Mouse (Mus musculus) kidney, postnatal 0 days (tissue): ENCODE results near the gene Rnf5. TPM values are rescaled to one million over a fixed set of nuclear protein-coding genes. Genes with fewer than 3 reads are reported as not detected.

ENCODE experiments used
- ATAC-seq: fragments of 200-750 bp; cut with Nextera tagmentation; replicated peaks from 2 replicates; pipeline ENCODE4 v1.8.0; 2017; ENCODE audit warnings: low read depth, moderate number of reproducible peaks, moderate TSS enrichment, moderate library complexity; ENCODE audit not compliant: low FRiP score
- DNase-seq: peaks from one replicate; pipeline ENCODE4 v3.0.0-alpha.2; 2016; ENCODE audit warnings: low spot score
- H3K27ac ChIP-seq: fragments of 300-500 bp; sonication (generic); 2 replicates; pipeline ENCODE4 v1.5.1; 2014; ENCODE audit warnings: mild to moderate bottlenecking
- H3K27me3 ChIP-seq: fragments of 300-500 bp; sonication (generic); 2 replicates; pipeline ENCODE4 v1.6.1; 2014; ENCODE audit warnings: low read length, mixed read lengths; ENCODE audit not compliant: insufficient read depth
- H3K36me3 ChIP-seq: fragments of 300-500 bp; sonication (generic); 2 replicates; pipeline ENCODE4 v1.6.1; 2014; ENCODE audit warnings: low read length, mixed read lengths; ENCODE audit not compliant: insufficient read depth
- H3K4me1 ChIP-seq: fragments of 300-500 bp; sonication (generic); replicated peaks from 2 replicates; pipeline ENCODE4 v1.6.1; 2014; ENCODE audit warnings: antibody characterized with exemption, low read length, mixed read lengths; ENCODE audit not compliant: insufficient read depth
- H3K4me2 ChIP-seq: fragments of 300-500 bp; sonication (generic); 2 replicates; pipeline ENCODE4 v1.6.1; 2014; ENCODE audit warnings: mild to moderate bottlenecking, low read length, moderate library complexity, mixed read lengths
- H3K4me3 ChIP-seq: fragments of 300-500 bp; sonication (generic); replicated peaks from 2 replicates; pipeline ENCODE4 v1.5.1; 2014; ENCODE audit warnings: low read depth, low read length
- H3K9ac ChIP-seq: fragments of 300-500 bp; sonication (generic); 2 replicates; pipeline ENCODE4 v1.6.1; 2014; ENCODE audit warnings: low read depth, low read length
- H3K9me3 ChIP-seq: fragments of 300-500 bp; sonication (generic); replicated peaks from 2 replicates; pipeline ENCODE4 v1.6.1; 2016; ENCODE audit warnings: low read length, inconsistent platforms, mixed read lengths
- CTCF ChIP-seq: IDR thresholded peaks from 2 replicates; pipeline ENCODE4 v1.5.1; 2016; ENCODE audit warnings: antibody characterized with exemption, low read depth, mild to moderate bottlenecking, moderate library complexity
- WGBS: fragments of 180-500 bp; shearing (Covaris S2); extraction: QIAGEN DNeasy Blood & Tissue Kit; methylation state at CpG from one replicate; pipeline ENCODE4 v1.1.7; 2014; 5-methylcytosine and 5-hydroxymethylcytosine counted together
- polyA plus RNA-seq: library from polyadenylated mRNA; unstranded; fragments of >200 nt; fragmentation: Nextera tagmentation; extraction: Ambion mirVana; gene quantifications from 2 replicates; pipeline ENCODE4 v1.2.1, GENCODE M21; 2015

Gene Rnf5
- polyA plus RNA-seq, 1 experiment from 2014 or later = 154 TPM

DNA sequence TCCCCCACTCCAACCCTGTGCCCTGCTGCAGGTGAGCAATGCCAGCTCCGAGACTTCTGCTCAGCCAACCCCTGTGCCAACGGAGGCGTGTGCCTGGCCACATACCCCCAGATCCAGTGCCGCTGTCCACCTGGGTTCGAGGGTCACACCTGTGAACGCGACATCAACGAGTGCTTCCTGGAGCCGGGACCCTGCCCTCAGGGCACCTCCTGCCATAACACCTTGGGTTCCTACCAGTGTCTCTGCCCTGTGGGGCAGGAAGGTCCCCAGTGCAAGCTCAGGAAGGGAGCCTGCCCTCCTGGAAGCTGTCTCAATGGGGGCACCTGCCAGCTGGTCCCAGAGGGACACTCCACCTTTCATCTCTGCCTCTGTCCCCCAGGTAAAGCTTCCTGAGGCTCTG is 36.2 kb downstream of the Rnf5 start:
- no peaks in the 10 kb centered on the region for H3K36me3 ChIP-seq
- H3K4me1 ChIP-seq = peaks cover 14% of the 10 kb centered on the region
- no peak for TF ChIP-seq CTCF
- no peaks in the 10 kb centered on the region for H3K27me3 ChIP-seq
- no peak overlapping the region for H3K4me2 ChIP-seq
- no peaks in the 10 kb centered on the region for H3K9me3 ChIP-seq
- no peak for ATAC-seq
- no peak for DNase-seq
- no peak overlapping the region for H3K27ac ChIP-seq
- no peak overlapping the region for H3K4me3 ChIP-seq
- WGBS = 53% methylated on average over 9 of the region's 9 CpGs
- no peak overlapping the region for H3K9ac ChIP-seq

DNA sequence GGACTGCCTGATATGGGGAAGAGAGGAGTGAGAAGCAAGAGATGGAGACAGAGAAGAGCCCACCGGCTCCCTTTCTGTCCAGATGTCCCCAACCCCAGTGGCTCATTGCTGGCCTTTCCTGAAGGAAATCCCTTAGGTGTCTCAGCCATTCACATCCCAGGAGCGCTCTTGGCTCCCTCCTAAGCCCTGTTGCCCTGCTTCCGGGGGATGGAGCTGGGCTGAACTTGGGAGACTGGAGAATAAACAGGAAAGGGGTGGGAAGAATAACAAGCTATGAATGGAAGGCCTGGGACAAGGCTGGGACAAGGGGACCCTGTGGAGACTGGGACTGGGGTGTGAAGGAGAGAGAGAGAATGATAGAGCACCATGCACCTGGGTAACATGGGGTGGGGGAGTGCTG is 38.7 kb downstream of the Rnf5 start:
- ATAC-seq (0 out of 2 replicates have a peak, but pooled peaks have one; percentile 21), DNase-seq (peak; percentile 82)
- Histone ChIP-seq H3K27me3 (no peaks in the 10 kb centered on the region), H3K9me3 (no peaks in the 10 kb centered on the region), H3K4me3 (peak overlapping the region; percentile 26; the same call in 1 of the 2 replicates), H3K4me1 (peaks cover 14% of the 10 kb centered on the region), H3K9ac (peak overlapping the region; percentile 47), H3K4me2 (peak overlapping the region; percentile 40), H3K36me3 (no peaks in the 10 kb centered on the region), H3K27ac (peak overlapping the region; percentile 88)
- no peak for TF ChIP-seq CTCF
- WGBS = 25% methylated on average over 3 of the region's 3 CpGs

DNA sequence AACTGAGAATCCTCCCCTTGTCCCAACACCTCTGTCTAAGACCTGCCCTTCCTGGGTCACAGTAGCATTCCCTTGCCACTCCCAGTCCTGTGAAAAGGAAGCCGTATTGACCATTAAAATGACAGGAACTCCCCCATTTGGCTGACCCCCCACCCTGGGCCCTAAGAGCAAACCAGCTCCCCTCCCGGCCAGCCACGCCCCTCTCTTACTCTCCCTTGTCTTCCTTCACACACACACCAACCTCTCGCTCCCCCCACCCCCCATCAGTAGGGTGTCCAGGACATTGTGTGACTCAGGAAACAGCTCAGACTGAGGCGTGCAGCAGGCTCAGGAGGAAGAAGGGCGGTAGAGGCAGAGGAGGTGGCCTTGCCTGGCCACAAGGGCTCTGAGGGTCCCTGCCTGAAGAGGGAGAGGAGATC is 39.5 kb downstream of the Rnf5 start, which contains the start of gene Notch4:
Notch4 (plus strand) TSS at position 266 of the 419 bp plus-strand sequence.
- Histone ChIP-seq H3K4me1 (peaks cover 14% of the 10 kb centered on the region), H3K27ac (peak within 1 kb of the TSS; percentile 88), H3K4me3 (peak within 1 kb of the TSS; percentile 26; the same call in 1 of the 2 replicates), H3K9ac (peak within 1 kb of the TSS; percentile 47), H3K4me2 (peak within 1 kb of the TSS; percentile 40), H3K36me3 (no peaks in the 10 kb centered on the region), H3K27me3 (no peaks in the 10 kb centered on the region), H3K9me3 (no peaks in the 10 kb centered on the region)
- ATAC-seq (peak; percentile 33; the same call in 1 of the 2 replicates), DNase-seq (peak; percentile 67)
- TF ChIP-seq CTCF = no peak
- WGBS = 3% methylated on average over 6 of the region's 6 CpGs

DNA sequence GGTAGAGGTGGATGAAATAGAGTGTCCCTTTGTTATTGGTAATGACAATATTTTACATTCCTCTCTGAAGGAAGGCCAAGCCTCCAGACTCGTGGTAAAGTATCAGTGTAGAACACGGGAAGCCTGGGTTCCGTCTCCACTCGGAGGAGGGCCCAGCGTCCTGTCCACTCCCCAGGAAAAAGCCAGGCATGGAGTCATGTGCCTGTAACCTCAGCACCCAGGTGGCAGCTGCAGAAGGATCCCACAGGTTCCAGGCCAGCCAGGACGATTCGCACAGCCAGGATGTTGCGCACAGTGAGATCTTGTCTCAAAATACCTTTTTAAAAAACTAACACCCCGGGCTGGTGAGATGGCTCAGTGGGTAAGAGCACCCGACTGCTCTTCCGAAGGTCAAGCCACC is 40.1 kb downstream of the Rnf5 start:
- no peak overlapping the region for H3K9ac ChIP-seq
- no peaks in the 10 kb centered on the region for H3K27me3 ChIP-seq
- H3K9me3 ChIP-seq = no peaks in the 10 kb centered on the region
- no peak overlapping the region for H3K4me2 ChIP-seq
- H3K4me1 ChIP-seq = peaks cover 14% of the 10 kb centered on the region
- H3K4me3 ChIP-seq = no peak overlapping the region
- TF ChIP-seq CTCF = no peak
- no peaks in the 10 kb centered on the region for H3K36me3 ChIP-seq
- DNase-seq (no peak), ATAC-seq (no peak)
- 56% methylated on average over 11 of the region's 11 CpGs for WGBS
- no peak overlapping the region; the same call in 1 of the 2 replicates for H3K27ac ChIP-seq

DNA sequence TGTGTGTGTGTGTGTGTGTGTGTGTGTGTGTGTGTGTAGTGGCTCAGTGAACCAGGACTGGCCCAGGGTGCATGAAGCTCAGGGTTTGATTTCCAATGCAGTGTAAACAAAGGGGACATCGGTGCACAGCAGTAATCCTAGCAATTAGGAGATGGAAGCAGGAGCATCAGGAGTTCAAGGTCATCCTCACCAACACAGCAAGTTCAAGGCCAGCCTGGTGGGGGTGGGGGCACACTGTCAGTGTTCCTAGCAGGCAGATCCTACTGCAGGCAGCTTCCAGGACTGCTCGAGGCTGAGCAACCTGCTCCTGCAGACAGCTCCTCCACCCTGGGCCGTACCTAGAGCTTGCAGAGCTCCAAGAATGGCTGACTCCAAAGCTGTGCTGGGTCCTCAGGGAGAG is 40.9 kb downstream of the Rnf5 start:
- no peak for DNase-seq
- TF ChIP-seq CTCF = no peak
- Histone ChIP-seq H3K4me3 (no peak overlapping the region), H3K4me1 (peaks cover 14% of the 10 kb centered on the region), H3K27ac (no peak overlapping the region), H3K9me3 (no peaks in the 10 kb centered on the region), H3K9ac (no peak overlapping the region), H3K36me3 (no peaks in the 10 kb centered on the region), H3K27me3 (no peaks in the 10 kb centered on the region), H3K4me2 (no peak overlapping the region)
- ATAC-seq = no peak
- WGBS = 61% methylated on average over 3 of the region's 3 CpGs

DNA sequence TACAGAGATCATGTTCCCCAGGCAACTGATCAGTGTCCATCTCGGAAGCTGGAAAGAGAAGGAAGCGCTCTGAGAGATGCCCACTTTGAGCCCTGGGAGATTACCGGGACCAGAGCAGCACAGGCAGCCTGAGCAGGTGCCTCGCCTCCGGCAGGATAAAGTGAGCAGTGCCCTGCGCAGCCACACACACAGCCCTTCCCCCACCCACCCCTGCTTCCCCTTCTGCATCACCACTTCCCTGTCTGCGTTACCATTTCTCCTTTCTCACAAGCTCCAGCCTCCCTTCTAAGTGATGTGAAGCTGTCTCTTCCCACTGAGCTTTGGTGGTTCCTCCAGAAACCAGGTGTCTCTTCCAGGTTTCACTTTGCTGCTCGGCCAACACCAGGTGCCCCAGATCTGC is 42.3 kb downstream of the Rnf5 start:
- no peak for TF ChIP-seq CTCF
- ATAC-seq (no peak), DNase-seq (no peak)
- Histone ChIP-seq H3K27me3 (no peaks in the 10 kb centered on the region), H3K27ac (peak overlapping the region; percentile 48; the same call in 1 of the 2 replicates), H3K4me3 (no peak overlapping the region), H3K4me1 (peaks cover 14% of the 10 kb centered on the region), H3K9me3 (no peaks in the 10 kb centered on the region), H3K36me3 (no peaks in the 10 kb centered on the region), H3K4me2 (peak overlapping the region; percentile 15), H3K9ac (no peak overlapping the region)
- WGBS = 48% methylated on average over 8 of the region's 8 CpGs

DNA sequence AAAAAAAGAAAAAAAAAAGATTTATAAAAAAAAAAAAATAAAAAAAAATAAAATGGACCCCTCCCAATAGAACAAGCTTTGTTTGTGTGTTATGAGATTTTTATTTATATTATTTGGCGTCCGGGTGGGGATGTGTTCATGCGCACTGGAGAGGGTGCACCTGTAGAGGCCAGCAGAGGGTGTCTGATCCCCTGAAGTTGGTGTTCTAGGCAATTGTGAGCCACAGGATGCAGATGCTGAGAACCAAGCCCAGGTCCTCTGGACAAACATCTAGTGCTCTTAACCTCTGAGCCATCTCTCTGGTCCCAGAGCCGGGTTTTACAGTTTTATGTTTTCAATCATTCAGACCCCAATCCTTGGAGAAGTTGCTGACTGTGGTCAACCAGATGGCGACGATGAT is 43.1 kb downstream of the Rnf5 start:
- Histone ChIP-seq H3K4me3 (no peak overlapping the region), H3K4me2 (no peak overlapping the region), H3K36me3 (no peaks in the 10 kb centered on the region), H3K9ac (no peak overlapping the region), H3K4me1 (peaks cover 13% of the 10 kb centered on the region), H3K27ac (no peak overlapping the region), H3K9me3 (no peaks in the 10 kb centered on the region), H3K27me3 (no peaks in the 10 kb centered on the region)
- DNase-seq = no peak
- ATAC-seq = no peak
- no peak for TF ChIP-seq CTCF
- 95% methylated on average over 6 of the region's 6 CpGs for WGBS
